Mouse (Mus musculus): ENCODE measurements around the gene Gnl1.
"Not testable (repeated sequence)": the region's sequence is repeated elsewhere in the genome, so short reads cannot be mapped to it uniquely, and the experiment has no call there.

Gnl1 gene

DNA sequence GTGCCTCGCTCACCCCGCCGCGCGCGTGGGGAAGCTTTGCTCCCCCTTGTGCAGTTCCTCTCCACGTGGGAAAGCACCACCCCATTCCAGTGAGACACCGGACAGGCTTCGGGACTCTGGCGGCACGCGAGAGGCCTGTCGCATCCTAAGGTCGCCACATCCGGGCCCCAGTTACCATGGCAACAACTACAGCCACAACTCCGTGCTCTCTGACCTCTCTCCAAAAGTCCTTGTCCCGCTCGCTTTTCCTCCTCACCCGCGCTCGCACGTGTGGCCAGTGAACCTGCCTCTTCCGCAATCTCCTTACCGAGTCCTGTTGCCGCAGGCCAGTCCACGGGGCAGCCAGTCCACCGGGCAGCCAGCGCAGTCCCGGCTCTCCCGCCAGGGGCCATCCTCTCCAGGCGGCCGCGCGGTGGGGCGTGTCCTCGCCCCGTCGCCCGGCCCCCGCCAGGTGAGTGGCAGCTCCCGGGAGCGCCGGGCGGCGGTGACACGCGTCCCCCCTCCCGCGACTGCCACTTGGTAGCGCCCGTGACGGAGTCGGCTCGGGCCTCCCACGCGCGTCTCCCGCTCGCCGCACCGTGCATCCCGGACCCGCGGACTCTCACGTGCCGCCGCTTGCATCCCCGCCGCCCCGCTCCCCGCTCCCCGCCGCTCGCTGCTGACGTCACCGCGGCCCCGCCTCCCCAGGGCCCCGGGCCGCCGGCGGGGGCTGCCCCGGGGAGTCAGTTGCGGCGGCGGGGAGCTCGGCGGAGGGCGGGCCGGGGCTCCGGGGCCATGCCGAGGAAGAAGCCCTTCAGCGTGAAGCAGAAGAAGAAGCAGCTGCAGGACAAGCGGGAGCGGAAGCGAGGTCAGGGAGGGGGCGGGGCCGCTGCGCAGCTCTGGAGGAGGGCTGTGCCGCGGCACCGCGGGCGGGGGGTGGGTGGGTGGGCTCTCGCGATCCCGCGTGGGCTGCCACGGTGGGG is at the start of gene Gnl1, which contains the start of gene Prr3:
Gene Gnl1, plus strand, starts transcription at position 451 of the 962 bp plus-strand sequence.
Gene Prr3, minus strand, starts transcription at position 836 of the 962 bp plus-strand sequence.
- peak; percentile 97 for DNase-seq (ENCODE audit: low read depth, low spot score)

GRCm38 (mm10) chr17:35930627-35931026 is 49.0 kb upstream of the Gnl1 start:
- DNase-seq (ENCODE audit: low read depth, low spot score) = no peak

GRCm38 (mm10) chr17:35932608-35933007 is 47.0 kb upstream of the Gnl1 start:
- DNase-seq (ENCODE audit: low read depth, low spot score) = no peak

DNA sequence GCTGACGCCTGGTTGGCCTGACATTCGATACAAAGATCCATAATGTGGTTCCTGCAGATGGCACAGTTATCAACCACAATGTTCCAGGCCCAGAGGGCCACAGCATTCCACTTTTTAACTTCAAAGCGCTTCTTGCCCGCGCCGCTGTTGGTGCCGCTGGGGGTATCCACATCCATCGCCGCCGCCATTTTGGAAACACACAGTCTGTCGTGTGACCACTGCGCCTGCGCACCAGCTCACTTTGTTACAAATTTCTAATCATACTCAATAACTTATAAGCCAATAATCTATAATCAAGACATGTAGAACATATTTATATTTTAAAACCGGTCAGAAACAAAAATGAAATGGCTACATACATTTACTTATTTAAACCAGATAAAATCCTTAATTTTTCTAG is 43.9 kb upstream of the Gnl1 start:
- DNase-seq (ENCODE audit: low read depth, low spot score) = peak; percentile 58

- DNase-seq (ENCODE audit: low read depth, low spot score) = peak; percentile 89
These were observed 41.8 kb upstream of the Gnl1 start for GRCm38 (mm10) chr17:35937700-35938348.

DNA sequence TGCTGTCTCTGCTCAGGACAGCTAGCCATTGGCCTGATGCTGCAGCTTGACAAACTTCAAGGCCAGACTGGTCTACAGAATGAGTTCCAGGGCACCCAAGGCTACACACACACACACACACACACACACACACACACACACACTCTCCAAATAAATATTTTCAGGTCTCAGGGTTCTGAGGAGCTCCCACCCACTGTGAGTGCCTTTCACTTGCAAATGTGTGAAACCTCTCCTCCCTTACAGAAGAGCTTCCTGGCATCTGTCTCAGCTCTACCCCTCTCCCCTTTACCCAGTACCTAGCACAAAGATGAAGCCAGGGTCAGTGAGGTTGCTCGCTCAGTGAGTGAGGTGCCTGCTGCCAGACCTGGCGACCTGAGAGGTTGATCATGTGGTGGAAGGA is 40.5 kb upstream of the Gnl1 start:
- peak; percentile 95 for DNase-seq (ENCODE audit: low read depth, low spot score)

DNA sequence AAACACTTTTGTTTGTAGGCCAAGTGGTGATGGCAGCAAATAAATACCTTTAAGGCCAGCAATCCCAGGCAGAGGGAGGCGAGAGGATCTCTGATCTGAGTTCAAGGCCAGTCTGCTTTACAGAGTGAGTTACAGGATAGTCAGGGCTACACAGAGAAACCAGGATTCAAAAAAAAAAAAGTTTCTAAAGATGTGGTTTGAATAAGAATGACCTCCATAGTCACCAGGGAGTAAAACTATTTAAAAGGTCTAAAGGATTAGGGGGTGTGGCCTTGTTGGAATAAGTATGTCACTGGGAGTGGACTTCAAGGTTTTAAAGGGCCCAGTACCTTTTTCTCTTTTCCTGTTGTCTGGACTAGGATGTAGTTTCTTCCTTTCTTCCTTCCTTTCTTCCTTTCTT is 39.7 kb upstream of the Gnl1 start:
- peak; percentile 97 for DNase-seq (ENCODE audit: low read depth, low spot score)

GRCm38 (mm10) chr17:35950946-35951345 is 28.7 kb upstream of the Gnl1 start:
- not testable (repeated sequence) for DNase-seq (ENCODE audit: low read depth, low spot score)

DNA sequence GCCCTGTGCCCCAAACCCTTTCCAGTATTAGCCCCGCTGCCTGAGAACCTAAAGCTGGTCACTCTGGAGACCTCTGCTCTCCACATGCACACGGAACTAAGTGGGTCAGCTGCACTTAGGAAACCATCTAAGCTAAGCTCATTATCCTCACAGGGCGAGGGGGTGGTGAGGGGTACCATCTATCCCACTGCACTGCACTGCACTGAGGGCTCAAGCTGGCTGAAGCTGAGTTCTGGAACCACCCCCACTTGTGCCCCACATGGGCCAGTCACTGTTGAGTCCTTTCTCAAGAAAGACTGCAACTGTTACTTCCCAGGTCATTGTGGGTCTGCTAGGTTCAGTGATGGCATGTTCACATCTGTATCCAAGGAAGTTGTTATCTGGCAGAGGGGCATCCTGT is 27.1 kb upstream of the Gnl1 start:
- DNase-seq (ENCODE audit: low read depth, low spot score) = not testable (repeated sequence)

GRCm38 (mm10) chr17:35954665-35955064 is 25.0 kb upstream of the Gnl1 start:
- no peak for DNase-seq (ENCODE audit: low read depth, low spot score)

DNA sequence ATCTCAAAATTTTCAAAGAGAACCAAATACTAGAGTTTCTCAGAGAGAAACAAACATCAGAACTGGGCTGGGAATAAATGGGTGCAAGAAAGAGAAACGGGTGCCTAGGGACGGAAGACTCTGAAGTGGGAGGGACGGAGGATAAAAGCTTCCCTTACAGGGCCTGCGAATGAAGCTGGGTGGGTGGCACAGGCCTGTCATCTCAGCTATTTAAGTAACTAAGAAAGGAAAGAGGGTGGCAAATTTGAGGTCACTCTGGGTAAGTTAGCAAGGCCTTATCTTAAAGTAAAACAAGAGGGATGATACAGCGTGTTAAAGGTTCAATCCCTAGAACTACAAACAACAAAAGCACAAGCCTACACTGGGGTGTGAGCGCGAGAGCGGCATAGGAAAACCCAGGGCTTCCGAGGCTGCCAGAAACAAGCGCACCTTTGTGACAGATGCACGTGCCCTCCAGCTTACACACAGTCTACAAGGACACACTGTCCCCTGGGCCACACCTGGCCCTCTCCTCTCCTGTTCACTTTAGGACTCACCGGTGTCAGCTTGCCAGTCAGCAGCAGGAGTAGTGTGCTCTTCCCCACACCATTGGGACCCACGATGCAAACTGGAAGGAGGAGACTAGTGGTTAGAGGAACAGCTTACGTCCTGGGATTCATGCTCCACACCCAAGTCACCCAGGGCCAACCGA is 21.0 kb upstream of the Gnl1 start:
- no peak for DNase-seq (ENCODE audit: low read depth, low spot score)

GRCm38 (mm10) chr17:35963279-35963678 is 16.4 kb upstream of the Gnl1 start:
- DNase-seq (ENCODE audit: low read depth, low spot score) = no peak

DNA sequence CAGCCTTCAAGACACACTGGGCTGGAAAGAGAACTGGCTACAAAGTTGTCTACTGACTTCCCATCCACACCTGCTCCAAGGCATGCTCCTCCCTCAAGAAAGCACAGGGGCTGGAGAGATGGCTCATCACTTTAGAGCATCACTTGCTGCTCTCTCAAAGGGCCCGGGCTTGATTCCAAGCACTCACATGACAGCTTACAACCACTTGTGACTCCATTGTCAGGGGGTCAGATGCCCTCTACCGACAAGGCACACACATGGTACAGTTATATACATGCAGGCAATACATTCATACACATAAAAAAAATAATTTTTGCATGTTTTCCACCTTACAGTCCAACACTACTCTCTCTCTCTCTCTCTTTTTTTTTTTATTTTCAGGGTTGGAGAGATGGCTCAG is 12.0 kb upstream of the Gnl1 start:
- DNase-seq (ENCODE audit: low read depth, low spot score) = no peak

DNA sequence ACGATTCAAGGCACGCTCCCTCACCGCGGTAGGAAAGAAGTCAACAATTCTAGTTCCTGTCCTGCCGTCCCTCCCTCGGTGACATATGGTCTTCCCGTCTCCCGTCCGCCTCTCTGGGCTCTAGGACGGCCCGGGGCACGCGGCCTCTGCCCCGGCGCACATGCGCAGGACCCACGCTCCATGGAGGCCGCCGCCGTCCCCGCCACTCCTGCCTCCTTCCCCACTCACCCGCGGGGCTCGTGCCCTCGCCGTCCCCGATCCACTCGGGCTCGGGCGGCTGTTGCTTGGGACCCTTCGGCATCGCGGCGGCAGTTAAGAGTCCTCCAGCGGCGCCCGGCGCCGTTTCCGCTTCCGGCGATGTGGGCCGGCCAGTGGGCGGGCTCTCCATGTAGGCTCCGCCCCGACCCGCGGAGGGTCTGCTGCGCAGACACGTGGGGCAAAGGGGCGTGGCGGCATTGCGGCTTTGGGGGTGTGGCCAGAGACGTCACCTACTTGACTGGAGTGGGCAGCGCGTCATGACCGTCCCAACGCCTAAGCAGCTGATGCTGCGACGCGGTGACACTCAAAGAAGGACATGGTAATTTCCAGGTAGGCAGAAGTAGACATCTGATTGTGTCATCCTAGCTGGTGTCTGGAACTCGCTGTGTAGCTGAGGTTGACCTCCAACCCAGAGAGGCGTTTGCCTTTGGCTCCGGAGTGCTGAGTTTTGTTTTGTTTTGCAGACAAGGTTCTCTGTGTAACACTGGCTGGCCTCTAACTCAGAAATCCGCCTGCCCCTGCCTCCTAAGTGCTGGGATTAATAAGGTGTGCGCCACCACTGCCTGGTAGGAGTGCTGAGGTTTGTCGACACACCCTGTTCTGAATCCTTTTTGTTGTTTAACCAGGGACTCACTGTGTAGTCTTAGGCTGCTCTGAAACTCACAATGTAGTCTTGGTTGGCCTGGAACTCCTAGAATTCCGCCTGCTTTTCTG is 9.9 kb upstream of the Gnl1 start, which contains the start of gene Abcf1:
Gene Abcf1, minus strand, starts transcription at position 344 of the 972 bp plus-strand sequence.
- DNase-seq (ENCODE audit: low read depth, low spot score) = peak; percentile 95

DNA sequence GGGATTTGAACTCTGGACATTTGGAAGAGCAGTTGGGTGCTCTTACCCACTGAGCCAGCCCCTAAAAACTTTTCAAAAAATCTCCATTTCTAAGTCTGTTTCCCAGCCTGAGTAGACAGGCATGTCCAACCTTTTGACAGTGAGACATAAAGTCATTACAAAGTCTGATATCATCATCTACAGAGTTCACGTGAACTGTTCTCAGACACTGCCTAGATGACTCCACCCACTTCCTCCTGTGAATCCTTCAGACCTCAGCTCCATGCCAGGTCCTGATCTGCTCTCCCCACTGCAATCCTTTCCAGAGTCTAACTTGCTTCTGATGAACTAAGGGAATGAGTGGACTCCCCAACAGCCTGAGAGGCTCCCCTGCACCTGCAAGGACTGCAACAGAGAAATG is 7.5 kb upstream of the Gnl1 start:
- peak; percentile 50 for DNase-seq (ENCODE audit: low read depth, low spot score)

DNA sequence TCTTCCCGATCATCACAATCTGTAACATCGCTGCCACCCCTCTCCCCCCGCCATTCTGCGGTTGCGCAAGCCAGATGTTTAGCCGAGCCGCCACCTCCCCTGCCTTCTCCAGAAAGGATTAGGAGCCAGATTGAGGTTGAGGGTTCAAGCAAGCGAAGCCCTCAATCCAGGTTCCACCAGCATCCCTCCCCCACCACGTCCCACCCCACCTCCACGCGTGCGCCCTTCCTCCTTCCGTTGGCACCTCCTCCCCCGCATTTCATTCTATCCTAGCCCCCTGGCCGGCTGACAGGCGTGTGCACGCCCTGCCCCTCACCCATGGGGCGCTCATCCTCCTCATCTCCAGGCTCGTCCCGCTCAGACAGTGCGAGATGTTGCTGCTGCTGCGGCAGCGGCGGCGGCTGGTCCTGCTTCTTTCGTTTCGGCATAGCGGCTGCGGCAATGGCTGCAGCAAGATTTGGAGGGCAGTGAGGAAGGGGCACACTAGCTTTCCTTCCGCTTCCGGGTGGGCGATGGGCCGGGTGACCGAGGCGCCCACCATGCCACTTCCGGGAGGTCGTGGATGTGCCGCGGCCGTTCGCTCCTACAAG is 745 bp upstream of the Gnl1 start:
- peak; percentile 92 for DNase-seq (ENCODE audit: low read depth, low spot score)

- peak; percentile 48 for DNase-seq (ENCODE audit: low read depth, low spot score)
These were observed 708 bp downstream of the Gnl1 start for GRCm38 (mm10) chr17:35980363-35980754.

GRCm38 (mm10) chr17:35981776-35982175 is 2.1 kb downstream of the Gnl1 start:
- DNase-seq (ENCODE audit: low read depth, low spot score) = peak; percentile 82

DNA sequence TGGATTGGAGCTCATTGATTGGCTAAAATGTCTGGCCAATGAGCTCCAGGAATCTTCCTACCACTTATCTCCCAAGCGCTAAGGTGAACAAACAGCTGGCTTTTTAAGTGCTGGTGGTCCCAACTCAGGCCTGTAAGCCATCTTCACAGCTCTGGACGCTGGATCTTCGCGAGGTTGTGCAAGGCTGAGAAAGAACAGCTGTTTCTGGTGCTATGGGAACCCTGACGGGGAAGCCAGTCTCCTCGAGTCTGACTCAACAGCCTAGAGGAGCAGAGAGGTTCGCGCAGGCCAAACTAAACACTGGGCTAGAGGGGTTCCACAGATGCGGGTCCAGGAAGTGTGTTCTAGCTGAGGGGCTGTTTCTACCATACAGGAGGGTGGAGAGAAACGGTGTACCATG is 12.1 kb downstream of the Gnl1 start:
- peak; percentile 56 for DNase-seq (ENCODE audit: low read depth, low spot score)

DNA sequence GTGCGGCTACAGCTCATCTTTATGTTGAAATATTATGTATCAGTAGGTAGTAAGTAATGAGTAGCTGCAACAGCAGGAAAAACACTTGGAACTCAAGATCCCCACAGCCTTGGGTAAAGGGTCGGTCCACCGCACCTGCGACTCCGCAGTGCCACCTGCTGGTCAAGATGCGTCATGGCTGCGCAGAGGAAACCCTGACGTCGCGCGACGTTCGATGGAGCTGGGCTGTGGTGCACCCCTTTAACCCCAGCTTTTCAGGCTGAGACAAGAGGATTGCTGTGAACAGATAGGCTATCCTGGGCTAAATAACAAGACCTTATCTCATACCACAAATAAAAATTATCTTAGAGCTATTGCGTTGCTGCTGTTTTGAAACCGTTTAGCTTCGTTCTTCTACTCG is 14.0 kb downstream of the Gnl1 start:
- peak; percentile 84 for DNase-seq (ENCODE audit: low read depth, low spot score)

All from R1 (cell line).